Mouse (Mus musculus): ENCODE measurements around the gene Vmn1r41.

Vmn1r41 gene

DNA sequence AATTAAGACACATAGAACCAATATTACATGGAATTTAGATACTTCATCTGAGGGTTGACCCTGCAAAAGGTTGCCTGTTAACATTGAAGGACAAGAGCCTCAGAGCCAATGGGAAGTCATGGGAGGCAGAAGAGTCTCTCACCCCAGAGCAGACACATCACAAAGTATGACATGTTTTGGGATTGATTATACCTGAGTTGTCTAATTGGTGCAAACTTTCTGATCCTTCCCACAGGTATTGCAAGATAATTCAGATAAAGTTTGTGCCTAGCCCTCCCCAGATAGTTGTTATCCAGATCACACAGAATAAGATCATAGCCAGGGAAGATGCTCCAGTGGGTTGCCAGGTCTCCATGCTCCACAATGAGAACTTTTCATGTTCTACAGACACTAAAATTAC, at the start of gene Vmn1r41:
Vmn1r41 (plus strand) TSS at position 301 of the 400 bp plus-strand sequence.
- in situ Hi-C loops (cut with MboI, MseI): no loop called here

- in situ Hi-C loops (cut with MboI, MseI): no loop called here
These were observed 33.9 kb upstream of the Vmn1r41 start for GRCm38 (mm10) chr6:89706624-89707023.

GRCm38 (mm10) chr6:89707240-89707639, 33.3 kb upstream of the Vmn1r41 start, which contains the start of gene Vmn1r40:
Gene Vmn1r40, plus strand, starts transcription at chr6:89707540.
- in situ Hi-C loops (cut with MboI, MseI): no loop called here

GRCm38 (mm10) chr6:89718051-89718450, 22.5 kb upstream of the Vmn1r41 start:
- in situ Hi-C loops (cut with MboI, MseI): no loop called here

GRCm38 (mm10) chr6:89742811-89743210, 2.2 kb downstream of the Vmn1r41 start:
- in situ Hi-C loops (cut with MboI, MseI): no loop called here

DNA sequence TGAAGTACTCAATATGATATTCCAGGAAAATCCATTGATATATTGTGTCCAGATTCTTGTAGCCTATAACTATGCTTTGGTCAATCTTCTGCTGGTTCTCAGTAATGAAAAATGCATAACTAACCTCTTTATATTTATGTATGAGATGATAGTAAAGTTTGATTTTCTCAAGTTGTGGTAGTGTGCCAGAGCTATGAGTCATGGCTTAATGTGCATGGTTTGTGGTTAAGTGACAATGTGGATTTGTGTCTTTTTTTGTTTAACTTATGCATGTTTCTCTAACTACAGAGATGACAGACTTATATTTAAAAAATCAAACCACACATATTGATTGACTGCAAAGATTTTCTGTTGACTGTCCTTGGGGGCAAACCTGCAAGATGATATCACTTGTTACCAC, 49.7 kb downstream of the Vmn1r41 start:
- in situ Hi-C loops (cut with MboI, MseI): no loop called here

Data from regulatory T cell (primary cell).